In genomic region chr4:141822089-141822488, GRCm38 (mm10) we compare ENCODE assay signal across 12 mouse cellular contexts. TPM values are rescaled to one million over a fixed set of nuclear protein-coding genes. Genes with fewer than 3 reads are reported as not detected.
DNase-seq lines count a peak whose midpoint lies in the region; ATAC-seq and TF ChIP-seq lines count a peak whose summit lies in the region.
"Had no signal": no experiment of that assay in that cellular context is flagged by ENCODE, and none has a peak within 500 bp of the region (broad histone marks: within the 10 kb centered on the region; RNA-seq: fewer than 3 reads in every experiment).

No protein-coding gene starts in this region.

- H3K9me3 ChIP-seq in limb, embryonic 11.5 days (ENCODE audit: control insufficient read depth, low read length): no peaks in the 10 kb centered on the region
- no peaks in the 10 kb centered on the region for H3K9me3 ChIP-seq in limb, embryonic 10.5 days (replicated peaks)
- no peaks in the 10 kb centered on the region for H3K9me3 ChIP-seq in hindbrain, embryonic 11.5 days (ENCODE audit: control insufficient read depth, low read length)
- H3K9me3 ChIP-seq: limb, embryonic 15.5 days had no signal

- WGBS in limb, embryonic 11.5 days: 74% methylated on average over 10 of the region's 10 CpGs
- WGBS in limb, embryonic 10.5 days: 82% methylated on average over 10 of the region's 10 CpGs
- WGBS in bone marrow, adult 2 months: 83% methylated on average over 10 of the region's 10 CpGs
- WGBS in hindbrain, embryonic 11.5 days: 73% methylated on average over 10 of the region's 10 CpGs

- TF ChIP-seq CTCF in bone marrow, adult 2 months (IDR thresholded peaks at IDR 0.05; ENCODE audit: control insufficient read depth, insufficient read depth, low read length): peak; percentile 18; the same call in 1 of the 2 replicates

- ATAC-seq in limb, embryonic 11.5 days (ENCODE audit: insufficient number of reproducible peaks, low FRiP score, low TSS enrichment, low read depth): no peak
- ATAC-seq in hindbrain, embryonic 11.5 days (ENCODE audit: low FRiP score): no peak

- H3K36me3 ChIP-seq in limb, embryonic 11.5 days (ENCODE audit: control insufficient read depth, insufficient read depth, low read length): no peaks in the 10 kb centered on the region
- no peaks in the 10 kb centered on the region for H3K36me3 ChIP-seq in limb, embryonic 10.5 days
- H3K36me3 ChIP-seq in hindbrain, embryonic 11.5 days (ENCODE audit: control insufficient read depth, insufficient read depth, low read length): no peaks in the 10 kb centered on the region
- H3K36me3 ChIP-seq: limb, embryonic 15.5 days had no signal

- no peak overlapping the region for H3K27ac ChIP-seq in limb, embryonic 11.5 days (replicated peaks; ENCODE audit: low read depth, low read length)
- no peak overlapping the region for H3K27ac ChIP-seq in limb, embryonic 10.5 days
- no peak overlapping the region for H3K27ac ChIP-seq in bone marrow, adult 2 months (ENCODE audit: control insufficient read depth, insufficient read depth, low read depth, low read length, poor library complexity)
- H3K27ac ChIP-seq in hindbrain, embryonic 11.5 days (ENCODE audit: low read depth, low read length): no peak overlapping the region
- H3K27ac ChIP-seq: limb, embryonic 15.5 days had no signal

- H3K4me1 ChIP-seq in limb, embryonic 11.5 days (ENCODE audit: control insufficient read depth, insufficient read depth, low read length): no peaks in the 10 kb centered on the region
- H3K4me1 ChIP-seq in limb, embryonic 10.5 days: peaks cover 21% of the 10 kb centered on the region
- no peaks in the 10 kb centered on the region for H3K4me1 ChIP-seq in bone marrow, adult 2 months (ENCODE audit: control insufficient read depth, insufficient read depth, low read length)
- H3K4me1 ChIP-seq in hindbrain, embryonic 11.5 days (replicated peaks; ENCODE audit: control insufficient read depth, insufficient read depth, low read length): no peaks in the 10 kb centered on the region

- TF ChIP-seq POLR2A in bone marrow, adult 2 months (IDR thresholded peaks at IDR 0.05; ENCODE audit: borderline replicate concordance, control insufficient read depth, low read depth, low read length): no peak

- no peaks in the 10 kb centered on the region for H3K27me3 ChIP-seq in limb, embryonic 11.5 days (ENCODE audit: control insufficient read depth, insufficient read depth, low read length)
- no peaks in the 10 kb centered on the region for H3K27me3 ChIP-seq in limb, embryonic 10.5 days (ENCODE audit: low read depth, poor library complexity, severe bottlenecking)
- H3K27me3 ChIP-seq in hindbrain, embryonic 11.5 days (ENCODE audit: control insufficient read depth, insufficient read depth, low read length): no peaks in the 10 kb centered on the region
- H3K27me3 ChIP-seq: limb, embryonic 15.5 days had no signal

- H3K9ac ChIP-seq in limb, embryonic 11.5 days (ENCODE audit: low read length): no peak overlapping the region
- H3K9ac ChIP-seq in hindbrain, embryonic 11.5 days (ENCODE audit: low read depth, low read length): no peak overlapping the region
- H3K9ac ChIP-seq: limb, embryonic 15.5 days had no signal

- no peak overlapping the region for H3K4me2 ChIP-seq in limb, embryonic 11.5 days (ENCODE audit: low read depth, severe bottlenecking)
- no peak overlapping the region for H3K4me2 ChIP-seq in hindbrain, embryonic 11.5 days (replicated peaks; ENCODE audit: low read depth, low read length)
- H3K4me2 ChIP-seq: limb, embryonic 15.5 days had no signal

- DNase-seq in adrenal gland, postnatal 36 days: peak; percentile 18 to 43
- no peak for DNase-seq in adrenal gland, adult 18-20 months (ENCODE audit: low spot score in 2 of 2)
- DNase-seq in limb, embryonic 11.5 days (ENCODE audit: low spot score): peak; percentile 34
- no peak for DNase-seq in limb, embryonic 10.5 days (ENCODE audit: low spot score)
- peak; percentile 29 to 40 for DNase-seq in lung, postnatal 4 days
- no peak for DNase-seq in hindbrain, embryonic 11.5 days (ENCODE audit: low spot score)
- DNase-seq in spleen, adult 12 weeks (ENCODE audit: low spot score): no peak

- no peak overlapping the region for H3K4me3 ChIP-seq in limb, embryonic 11.5 days (ENCODE audit: low read depth, low read length)
- H3K4me3 ChIP-seq in limb, embryonic 10.5 days: no peak overlapping the region
- H3K4me3 ChIP-seq in bone marrow, adult 2 months (replicated peaks; ENCODE audit: control insufficient read depth, low read depth, low read length): no peak overlapping the region
- no peak overlapping the region for H3K4me3 ChIP-seq in hindbrain, embryonic 11.5 days (ENCODE audit: low read depth, low read length)
- H3K4me3 ChIP-seq: limb, embryonic 15.5 days; myocyte had no signal

RNA-seq across cellular contexts. Expression of gene Cela2a, which starts 3.9 kb away (rescaled TPM):
- not detected for total RNA-seq in adrenal gland, postnatal 36 days (2021)
- total RNA-seq in adrenal gland, adult 18-20 months (2021): not detected
- not detected in 2 replicates for polyA plus RNA-seq in limb, embryonic 11.5 days (2014; fragmentation: Nextera tagmentation; extraction: Ambion mirVana)
- polyA plus RNA-seq in limb, embryonic 10.5 days (2016; fragmentation: Nextera tagmentation; extraction: Ambion mirVana): not detected in 2 replicates
- polyA plus RNA-seq in bone marrow, adult 2 months (2011; ENCODE audit: insufficient read depth, insufficient read length, low replicate concordance, missing spikeins): not detected in 2 replicates
- polyA plus RNA-seq in hindbrain, embryonic 11.5 days (2014; fragmentation: Nextera tagmentation; extraction: Ambion mirVana): not detected in 2 replicates
- total RNA-seq: hematopoietic stem cell, adult 5-6 weeks had no signal
- polyA plus RNA-seq: C2C12; limb, embryonic 15.5 days; myocyte had no signal

RNA-seq across cellular contexts. Expression of gene Ctrc, which starts 24.1 kb away (rescaled TPM):
- not detected for total RNA-seq in adrenal gland, postnatal 36 days (2021)
- total RNA-seq in adrenal gland, adult 18-20 months (2021): not detected
- not detected in 2 replicates for polyA plus RNA-seq in limb, embryonic 11.5 days (2014; fragmentation: Nextera tagmentation; extraction: Ambion mirVana)
- not detected in 2 replicates for polyA plus RNA-seq in limb, embryonic 10.5 days (2016; fragmentation: Nextera tagmentation; extraction: Ambion mirVana)
- polyA plus RNA-seq in bone marrow, adult 2 months (2011; ENCODE audit: insufficient read depth, insufficient read length, low replicate concordance, missing spikeins): not detected in 2 replicates
- polyA plus RNA-seq in hindbrain, embryonic 11.5 days (2014; fragmentation: Nextera tagmentation; extraction: Ambion mirVana): not detected in 2 replicates
- total RNA-seq: hematopoietic stem cell, adult 5-6 weeks had no signal
- polyA plus RNA-seq: C2C12; limb, embryonic 15.5 days; myocyte had no signal

RNA-seq across cellular contexts. Expression of gene Casp9, which starts 28.7 kb away (rescaled TPM):
- 10 to 100 TPM; 16.8 to 24.3 TPM for total RNA-seq in adrenal gland, postnatal 36 days (2021)
- total RNA-seq in adrenal gland, adult 18-20 months (2021): 10 to 100 TPM; 13.1 to 16.1 TPM
- polyA plus RNA-seq in limb, embryonic 11.5 days (2014; fragmentation: Nextera tagmentation; extraction: Ambion mirVana): 16.9 and 19.0 TPM in 2 replicates
- 24.0 and 24.2 TPM in 2 replicates for polyA plus RNA-seq in limb, embryonic 10.5 days (2016; fragmentation: Nextera tagmentation; extraction: Ambion mirVana)
- polyA plus RNA-seq in bone marrow, adult 2 months (2011; ENCODE audit: insufficient read depth, insufficient read length, low replicate concordance, missing spikeins): 9.2 and 20.7 TPM in 2 replicates
- 17.3 and 17.6 TPM in 2 replicates for polyA plus RNA-seq in hindbrain, embryonic 11.5 days (2014; fragmentation: Nextera tagmentation; extraction: Ambion mirVana)

RNA-seq across cellular contexts. Expression of gene Dnajc16, which starts 31.4 kb away (rescaled TPM):
- total RNA-seq in adrenal gland, postnatal 36 days (2021): 10 to 100 TPM; 23.6 to 26.0 TPM
- total RNA-seq in adrenal gland, adult 18-20 months (2021): 10 to 100 TPM; 18.5 to 25.8 TPM
- 3.1 and 3.6 TPM in 2 replicates for polyA plus RNA-seq in limb, embryonic 11.5 days (2014; fragmentation: Nextera tagmentation; extraction: Ambion mirVana)
- 3.7 and 4.6 TPM in 2 replicates for polyA plus RNA-seq in limb, embryonic 10.5 days (2016; fragmentation: Nextera tagmentation; extraction: Ambion mirVana)
- 4.9 and 9.0 TPM in 2 replicates for polyA plus RNA-seq in bone marrow, adult 2 months (2011; ENCODE audit: insufficient read depth, insufficient read length, low replicate concordance, missing spikeins)
- polyA plus RNA-seq in hindbrain, embryonic 11.5 days (2014; fragmentation: Nextera tagmentation; extraction: Ambion mirVana): 4.9 and 5.4 TPM in 2 replicates

RNA-seq across cellular contexts. Expression of gene Efhd2, which starts 52.6 kb away (rescaled TPM):
- 10 to 100 TPM; 23.1 to 29.1 TPM for total RNA-seq in adrenal gland, postnatal 36 days (2021)
- total RNA-seq in adrenal gland, adult 18-20 months (2021): 10 to 100 TPM; 26.3 to 28.4 TPM
- 17.5 and 19.8 TPM in 2 replicates for polyA plus RNA-seq in limb, embryonic 11.5 days (2014; fragmentation: Nextera tagmentation; extraction: Ambion mirVana)
- 33.7 and 35.1 TPM in 2 replicates for polyA plus RNA-seq in limb, embryonic 10.5 days (2016; fragmentation: Nextera tagmentation; extraction: Ambion mirVana)
- 15.9 and 23.8 TPM in 2 replicates for polyA plus RNA-seq in bone marrow, adult 2 months (2011; ENCODE audit: insufficient read depth, insufficient read length, low replicate concordance, missing spikeins)
- 25.0 and 26.1 TPM in 2 replicates for polyA plus RNA-seq in hindbrain, embryonic 11.5 days (2014; fragmentation: Nextera tagmentation; extraction: Ambion mirVana)

Comparison
In these comparisons a context has a peak if more than half of its experiments do, and no peak if none do; other contexts are left out.
1. DNase-seq: peak in adrenal gland, postnatal 36 days (2 of 2), limb, embryonic 11.5 days (single experiment) and lung, postnatal 4 days (2 of 2); none in adrenal gland, adult 18-20 months (0 of 2), limb, embryonic 10.5 days (single experiment), hindbrain, embryonic 11.5 days (single experiment) and spleen, adult 12 weeks (single experiment).